Mouse (Mus musculus): ENCODE data around the gene Adarb2. TPM values are rescaled to one million over a fixed set of nuclear protein-coding genes. Genes with fewer than 3 reads are reported as not detected.

Gene Adarb2
- polyA plus RNA-seq, 1 experiment = not detected

DNA sequence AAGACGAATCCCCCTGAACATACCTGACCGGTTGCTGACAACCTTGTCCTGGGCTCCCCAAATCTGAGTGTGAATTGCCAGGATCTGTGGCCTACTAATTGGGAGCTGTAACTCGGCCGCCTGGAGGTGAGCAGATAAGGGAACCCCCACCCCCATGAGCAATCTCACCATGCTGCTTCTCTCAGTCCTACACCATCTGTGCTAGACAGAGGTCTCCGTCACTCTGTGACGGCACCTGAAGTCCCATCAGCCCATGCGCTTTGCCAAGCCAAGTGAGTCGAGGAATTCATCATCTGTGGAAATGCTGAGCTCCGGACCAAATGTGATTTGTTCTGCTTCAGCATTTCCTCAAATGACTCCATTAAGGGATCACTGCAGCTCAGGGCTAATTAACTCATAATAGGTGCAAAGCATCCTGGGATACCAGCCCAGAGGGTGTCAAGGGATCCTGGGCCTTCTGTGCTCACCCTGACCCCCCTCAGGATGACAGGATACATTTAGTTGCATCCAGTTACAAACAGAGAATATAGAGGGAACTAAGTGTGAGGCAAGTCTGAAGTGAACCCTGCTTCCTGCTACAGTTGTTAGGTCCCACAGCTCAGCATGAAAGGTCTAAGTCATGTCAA is 462.1 kb downstream of the Adarb2 start:
- Histone ChIP-seq H3K9me3 (ENCODE audit: control insufficient read depth, low read length) (peaks cover 2% of the 10 kb centered on the region; the same call in 1 of the 2 replicates), H3K27me3 (ENCODE audit: control insufficient read depth) (no peaks in the 10 kb centered on the region), H3K4me1 (ENCODE audit: control insufficient read depth) (no peaks in the 10 kb centered on the region), H3K4me3 (replicated peaks) (no peak overlapping the region), H3K36me3 (ENCODE audit: control insufficient read depth) (no peaks in the 10 kb centered on the region)
- TF ChIP-seq TAL1 (IDR thresholded peaks at IDR 0.05; ENCODE audit: low read length) = no peak
- no peak for TF ChIP-seq GATA1 (IDR thresholded peaks at IDR 0.05; ENCODE audit: low read length)

GRCm38 (mm10) chr13:8677174-8677573 is 474.5 kb downstream of the Adarb2 start:
- TF ChIP-seq GATA1 (IDR thresholded peaks at IDR 0.05; ENCODE audit: low read length) = no peak
- TF ChIP-seq TAL1 (IDR thresholded peaks at IDR 0.05; ENCODE audit: low read length) = no peak

DNA sequence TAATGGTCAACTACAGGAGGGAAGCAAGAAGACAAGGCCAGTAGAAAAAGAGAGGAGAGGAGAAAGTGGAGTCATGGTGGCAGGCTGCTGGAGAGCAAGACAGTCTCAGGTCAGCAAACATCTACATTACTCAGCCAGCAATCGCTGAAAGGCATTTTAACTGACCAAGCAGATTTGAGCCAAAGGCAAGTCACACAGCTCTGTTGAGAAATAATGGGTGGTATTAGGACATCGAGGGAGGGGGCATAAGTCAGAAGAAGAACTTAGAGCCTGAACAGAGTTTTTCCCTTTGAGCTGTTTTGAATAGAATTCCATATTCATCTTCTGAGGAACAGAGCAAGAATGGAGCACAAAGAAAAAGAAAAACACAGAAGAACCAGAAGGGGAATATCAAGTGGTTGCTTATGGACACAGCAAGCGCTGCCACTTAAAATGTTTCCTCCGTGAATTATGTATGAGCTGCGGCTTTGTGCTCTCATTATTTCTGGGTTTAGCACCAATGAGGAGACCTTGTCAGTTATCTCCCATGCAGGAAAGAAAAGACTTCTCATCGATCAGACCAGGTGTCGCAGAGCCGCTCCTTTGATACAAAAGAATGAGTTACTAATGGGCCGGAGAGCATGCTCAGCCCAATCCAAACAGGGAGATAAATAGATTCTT is 477.9 kb downstream of the Adarb2 start:
- H3K27me3 ChIP-seq (ENCODE audit: control insufficient read depth) = no peaks in the 10 kb centered on the region
- H3K36me3 ChIP-seq (ENCODE audit: control insufficient read depth) = no peaks in the 10 kb centered on the region
- no peak overlapping the region for H3K4me3 ChIP-seq (replicated peaks)
- no peaks in the 10 kb centered on the region for H3K9me3 ChIP-seq (ENCODE audit: control insufficient read depth, low read length)
- no peaks in the 10 kb centered on the region for H3K4me1 ChIP-seq (ENCODE audit: control insufficient read depth)
- TF ChIP-seq TAL1 (IDR thresholded peaks at IDR 0.05; ENCODE audit: low read length) (no peak), GATA1 (IDR thresholded peaks at IDR 0.05; ENCODE audit: low read length) (no peak)

More at GRCm38 (mm10) chr13:8677174-8677573, 474.5 kb downstream of the Adarb2 start:
- H3K4me1 ChIP-seq (ENCODE audit: control insufficient read depth) = no peaks in the 10 kb centered on the region
- no peak overlapping the region for H3K4me3 ChIP-seq (replicated peaks)
- H3K27me3 ChIP-seq (ENCODE audit: control insufficient read depth) = no peaks in the 10 kb centered on the region
- no peaks in the 10 kb centered on the region for H3K9me3 ChIP-seq (ENCODE audit: control insufficient read depth, low read length)
- no peaks in the 10 kb centered on the region for H3K36me3 ChIP-seq (ENCODE audit: control insufficient read depth)

- no peaks in the 10 kb centered on the region for H3K36me3 ChIP-seq (ENCODE audit: control insufficient read depth)
- H3K4me1 ChIP-seq (ENCODE audit: control insufficient read depth) = no peaks in the 10 kb centered on the region
- H3K4me3 ChIP-seq (replicated peaks) = no peak overlapping the region
- TF ChIP-seq GATA1 (IDR thresholded peaks at IDR 0.05; ENCODE audit: low read length) (no peak), TAL1 (IDR thresholded peaks at IDR 0.05; ENCODE audit: low read length) (no peak)
- H3K9me3 ChIP-seq (ENCODE audit: control insufficient read depth, low read length) = no peaks in the 10 kb centered on the region
- H3K27me3 ChIP-seq (ENCODE audit: control insufficient read depth) = no peaks in the 10 kb centered on the region
These were observed 488.8 kb downstream of the Adarb2 start for GRCm38 (mm10) chr13:8691448-8691847.

DNA sequence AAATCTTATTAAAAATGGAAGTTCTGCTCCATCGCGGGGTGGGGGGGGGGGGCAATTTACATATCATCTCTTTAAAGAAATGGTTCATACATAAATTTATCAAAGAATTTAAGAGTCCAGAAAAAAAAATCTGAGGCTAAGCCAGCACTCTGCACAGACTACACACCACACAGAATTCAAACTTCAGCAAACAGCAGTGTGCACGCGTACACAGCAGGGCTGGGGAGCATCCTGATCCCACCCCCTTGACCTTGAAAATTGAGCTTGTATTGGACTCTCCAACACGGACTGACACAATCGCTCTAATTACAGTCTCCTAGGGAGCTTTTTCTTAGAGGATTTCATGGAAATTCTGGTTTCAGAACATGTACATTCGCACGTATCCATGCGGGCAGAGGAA is 490.1 kb downstream of the Adarb2 start:
- no peaks in the 10 kb centered on the region for H3K9me3 ChIP-seq (ENCODE audit: control insufficient read depth, low read length)
- H3K4me1 ChIP-seq (ENCODE audit: control insufficient read depth) = no peaks in the 10 kb centered on the region
- no peak overlapping the region for H3K4me3 ChIP-seq (replicated peaks)
- TF ChIP-seq TAL1 (IDR thresholded peaks at IDR 0.05; ENCODE audit: low read length) (no peak), GATA1 (IDR thresholded peaks at IDR 0.05; ENCODE audit: low read length) (no peak)
- H3K27me3 ChIP-seq (ENCODE audit: control insufficient read depth) = no peaks in the 10 kb centered on the region
- no peaks in the 10 kb centered on the region for H3K36me3 ChIP-seq (ENCODE audit: control insufficient read depth)

DNA sequence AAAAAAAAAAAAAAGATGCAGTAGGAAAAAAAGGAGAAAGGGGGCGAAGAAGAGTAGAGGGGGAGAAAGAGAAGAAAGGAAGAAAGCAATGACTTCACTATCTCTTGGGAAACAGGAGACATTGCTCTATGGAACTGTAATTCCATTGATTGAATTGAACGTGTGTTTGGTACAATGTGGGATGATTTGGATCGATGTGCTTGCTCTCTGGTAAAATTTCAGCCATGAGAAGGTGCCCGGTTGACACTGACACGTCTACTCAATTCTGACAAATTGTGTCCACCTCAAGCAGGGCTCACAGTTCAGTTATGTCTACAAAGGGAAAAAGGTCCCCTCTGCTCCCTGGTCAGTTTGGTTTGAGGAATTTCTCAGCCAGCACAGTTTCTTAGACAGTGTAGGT is 495.8 kb downstream of the Adarb2 start:
- H3K4me3 ChIP-seq (replicated peaks) = no peak overlapping the region
- no peaks in the 10 kb centered on the region for H3K9me3 ChIP-seq (ENCODE audit: control insufficient read depth, low read length)
- H3K4me1 ChIP-seq (ENCODE audit: control insufficient read depth) = no peaks in the 10 kb centered on the region
- H3K27me3 ChIP-seq (ENCODE audit: control insufficient read depth) = no peaks in the 10 kb centered on the region
- TF ChIP-seq TAL1 (IDR thresholded peaks at IDR 0.05; ENCODE audit: low read length) (no peak), GATA1 (IDR thresholded peaks at IDR 0.05; ENCODE audit: low read length) (no peak)
- no peaks in the 10 kb centered on the region for H3K36me3 ChIP-seq (ENCODE audit: control insufficient read depth)

DNA sequence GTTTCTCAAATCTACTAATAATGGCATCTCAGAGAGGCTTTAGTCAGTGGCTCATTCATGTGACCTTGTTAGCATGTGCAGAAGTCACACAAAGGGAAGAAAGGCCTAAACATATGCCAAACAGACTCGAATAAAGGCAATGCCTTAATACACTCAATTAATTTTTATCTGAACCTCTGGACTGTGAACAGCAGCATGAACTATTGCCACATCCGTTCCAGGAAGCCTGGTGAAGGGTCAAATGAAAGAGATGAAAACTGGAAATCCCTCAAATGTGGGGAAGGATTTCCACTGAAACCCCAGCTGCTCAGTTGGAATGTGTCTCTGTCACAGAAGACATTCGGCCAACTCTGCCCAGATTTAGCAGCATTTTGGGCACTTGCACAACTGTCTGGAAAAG is 497.2 kb downstream of the Adarb2 start:
- TF ChIP-seq TAL1 (IDR thresholded peaks at IDR 0.05; ENCODE audit: low read length) (no peak), GATA1 (IDR thresholded peaks at IDR 0.05; ENCODE audit: low read length) (no peak)
- H3K4me3 ChIP-seq (replicated peaks) = no peak overlapping the region
- no peaks in the 10 kb centered on the region for H3K27me3 ChIP-seq (ENCODE audit: control insufficient read depth)
- H3K9me3 ChIP-seq (ENCODE audit: control insufficient read depth, low read length) = no peaks in the 10 kb centered on the region
- no peaks in the 10 kb centered on the region for H3K4me1 ChIP-seq (ENCODE audit: control insufficient read depth)
- no peaks in the 10 kb centered on the region for H3K36me3 ChIP-seq (ENCODE audit: control insufficient read depth)

DNA sequence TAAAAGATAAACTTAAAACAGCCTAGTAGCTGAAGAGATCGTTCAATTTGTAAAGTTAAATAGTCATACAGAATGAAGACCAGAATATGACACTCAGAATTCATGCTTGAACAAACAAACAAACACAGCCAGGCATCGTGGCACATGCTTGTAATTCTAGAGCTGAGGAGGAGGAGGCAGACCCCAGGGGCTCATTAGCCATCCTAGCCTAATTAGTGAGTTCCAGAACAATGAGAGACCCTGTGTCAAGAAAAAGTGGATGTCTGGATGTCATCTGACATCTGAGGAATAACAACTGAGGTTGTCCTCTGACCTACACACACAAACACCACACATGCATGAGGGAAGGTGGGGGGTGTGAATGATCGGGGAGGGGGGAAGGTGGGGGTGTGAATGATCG is 498.3 kb downstream of the Adarb2 start:
- H3K4me1 ChIP-seq (ENCODE audit: control insufficient read depth) = no peaks in the 10 kb centered on the region
- no peaks in the 10 kb centered on the region for H3K9me3 ChIP-seq (ENCODE audit: control insufficient read depth, low read length)
- TF ChIP-seq TAL1 (IDR thresholded peaks at IDR 0.05; ENCODE audit: low read length) (no peak), GATA1 (IDR thresholded peaks at IDR 0.05; ENCODE audit: low read length) (no peak)
- no peaks in the 10 kb centered on the region for H3K36me3 ChIP-seq (ENCODE audit: control insufficient read depth)
- no peaks in the 10 kb centered on the region for H3K27me3 ChIP-seq (ENCODE audit: control insufficient read depth)
- H3K4me3 ChIP-seq (replicated peaks) = no peak overlapping the region

DNA sequence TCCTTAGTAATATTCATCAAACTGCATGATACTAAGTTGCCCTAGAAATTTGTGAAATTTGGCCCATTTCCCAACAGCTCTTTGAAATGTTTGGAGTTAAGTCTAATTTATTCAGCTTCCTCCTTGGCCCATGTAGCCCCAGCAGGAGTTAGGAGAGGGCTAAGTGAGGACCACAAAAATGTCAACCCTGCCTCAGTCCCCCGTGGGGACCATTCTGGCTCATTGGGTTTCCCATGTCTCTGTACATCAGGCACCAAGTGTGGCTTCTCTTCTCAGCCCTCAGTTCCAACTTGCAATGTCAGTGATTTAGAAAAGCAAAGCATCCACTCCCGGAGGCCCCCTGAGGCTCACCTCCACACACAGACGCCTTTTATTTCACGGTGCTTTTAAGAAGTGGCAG is 502.6 kb downstream of the Adarb2 start:
- Histone ChIP-seq H3K4me1 (ENCODE audit: control insufficient read depth) (no peaks in the 10 kb centered on the region), H3K9me3 (ENCODE audit: control insufficient read depth, low read length) (no peaks in the 10 kb centered on the region), H3K36me3 (ENCODE audit: control insufficient read depth) (no peaks in the 10 kb centered on the region), H3K4me3 (replicated peaks) (no peak overlapping the region), H3K27me3 (ENCODE audit: control insufficient read depth) (no peaks in the 10 kb centered on the region)
- no peak for TF ChIP-seq TAL1 (IDR thresholded peaks at IDR 0.05; ENCODE audit: low read length)
- TF ChIP-seq GATA1 (IDR thresholded peaks at IDR 0.05; ENCODE audit: low read length) = no peak
